ENCODE assay signal across 8 mouse cellular contexts in genomic region chr12:51377888-51378190, GRCm38 (mm10). TPM values are rescaled to one million over a fixed set of nuclear protein-coding genes. Genes with fewer than 3 reads are reported as not detected.
DNase-seq lines count a peak whose midpoint lies in the region; ATAC-seq and TF ChIP-seq lines count a peak whose summit lies in the region.

No protein-coding gene starts in this region.

- ATAC-seq in heart, embryonic 11.5 days (replicated peaks; ENCODE audit: insufficient number of reproducible peaks, low FRiP score, low TSS enrichment): no peak
- no peak for ATAC-seq in forebrain, embryonic 15.5 days (replicated peaks)
- no peak for ATAC-seq in liver, embryonic 16.5 days (ENCODE audit: low read depth)

- peak overlapping the region; percentile 63 for H3K4me3 ChIP-seq in heart, embryonic 11.5 days (ENCODE audit: low read depth, low read length)
- H3K4me3 ChIP-seq in CH12.LX (replicated peaks in 1 of 3; ENCODE audit: low read depth in 2 of 3, low read length in 2 of 3, poor library complexity in 1 of 3): peak overlapping the region; percentile 93 to 100 (median 100)
- peak overlapping the region; percentile 70 for H3K4me3 ChIP-seq in forebrain, embryonic 15.5 days
- H3K4me3 ChIP-seq in liver, embryonic 16.5 days (ENCODE audit: low read depth, low read length): peak overlapping the region; percentile 73

- no peak for TF ChIP-seq EP300 in CH12.LX (IDR thresholded peaks at IDR 0.05; ENCODE audit: low read length)

- H3K36me3 ChIP-seq in heart, embryonic 11.5 days (ENCODE audit: control insufficient read depth, insufficient read depth, low read length): peaks cover 12% of the 10 kb centered on the region
- peaks cover 18 to 44% of the 10 kb centered on the region in 2 experiments for H3K36me3 ChIP-seq in CH12.LX (replicated peaks in 1 of 2; ENCODE audit: control insufficient read depth in 1 of 2, insufficient read depth in 1 of 2, low read length in 1 of 2)
- H3K36me3 ChIP-seq in forebrain, embryonic 15.5 days: peaks cover 19% of the 10 kb centered on the region
- peaks cover 9% of the 10 kb centered on the region for H3K36me3 ChIP-seq in liver, embryonic 16.5 days (ENCODE audit: control insufficient read depth, insufficient read depth)

- TF ChIP-seq CTCF in CH12.LX (conservative IDR thresholded peaks at IDR 0.05 in 1 of 2, IDR thresholded peaks at IDR 0.05 in 1 of 2; ENCODE audit: low read depth in 2 of 2, low read length in 2 of 2): no peak

- no peak for DNase-seq in heart, postnatal 14 days
- DNase-seq in CH12.LX (ENCODE audit: extremely low read depth): no peak
- DNase-seq in embryo, embryonic 10 days (ENCODE audit: low spot score): no peak
- DNase-seq in right cerebral cortex, postnatal 10 days (ENCODE audit: low spot score in 2 of 2): no peak
- no peak for DNase-seq in gastrocnemius, postnatal 14 days

- peak overlapping the region; percentile 70 for H3K4me2 ChIP-seq in heart, embryonic 11.5 days
- H3K4me2 ChIP-seq in CH12.LX (ENCODE audit: insufficient read depth, low read depth, poor library complexity, severe bottlenecking): peak overlapping the region; percentile 55; the same call in 1 of the 2 replicates
- peak overlapping the region; percentile 56 for H3K4me2 ChIP-seq in forebrain, embryonic 15.5 days (replicated peaks)
- H3K4me2 ChIP-seq in liver, embryonic 16.5 days (ENCODE audit: low read depth, low read length): peak overlapping the region; percentile 61

- peak overlapping the region; percentile 84; the same call in 1 of the 2 replicates for H3K27ac ChIP-seq in heart, embryonic 11.5 days (ENCODE audit: low read depth, low read length)
- H3K27ac ChIP-seq in CH12.LX (ENCODE audit: insufficient read depth, low read depth): peak overlapping the region; percentile 76
- peak overlapping the region; percentile 85 for H3K27ac ChIP-seq in forebrain, embryonic 15.5 days (replicated peaks)
- H3K27ac ChIP-seq in liver, embryonic 16.5 days (ENCODE audit: low read length): peak overlapping the region; percentile 78

- dilution Hi-C loops in CH12.LX (cut with MboI; ENCODE audit: extremely low pct_ligation_motif_present, extremely low pct_unique_long_range_greater_than_20kb, low sequenced_read_pairs): no loop called here

- no peaks in the 10 kb centered on the region for H3K4me1 ChIP-seq in heart, embryonic 11.5 days (ENCODE audit: control insufficient read depth, insufficient read depth, low read length)
- H3K4me1 ChIP-seq in CH12.LX (ENCODE audit: control insufficient read depth in 1 of 2, insufficient read depth in 2 of 2): peaks cover 0 to 18% of the 10 kb centered on the region in 2 experiments; a peak in 3 of 4 replicates
- H3K4me1 ChIP-seq in forebrain, embryonic 15.5 days: peaks cover 7% of the 10 kb centered on the region
- H3K4me1 ChIP-seq in liver, embryonic 16.5 days (ENCODE audit: control insufficient read depth, low read depth, low read length): peaks cover 3% of the 10 kb centered on the region; the same call in 1 of the 2 replicates

- intact Hi-C loops in heart, postnatal 14 days (cut with DNase I): no loop called here
- intact Hi-C loops in gastrocnemius, postnatal 14 days (cut with DNase I; ENCODE audit: low total_unique reads): no loop called here

- no peak for TF ChIP-seq POLR2A in CH12.LX (IDR thresholded peaks at IDR 0.05; ENCODE audit: low read depth, low read length)

- no peak for TF ChIP-seq RAD21 in CH12.LX (IDR thresholded peaks at IDR 0.05; ENCODE audit: low read depth, low read length)

- peaks cover 30% of the 10 kb centered on the region for H3K79me2 ChIP-seq in CH12.LX (replicated peaks; ENCODE audit: control insufficient read depth, extremely low read depth, insufficient read depth, poor library complexity, severe bottlenecking)

- in situ Hi-C loops in CH12.LX (cut with MboI; ENCODE audit: low pct_ligation_motif_present, low pct_unique_long_range_greater_than_20kb, low sequenced_read_pairs): no loop called here

- H3K9ac ChIP-seq in heart, embryonic 11.5 days (ENCODE audit: low read depth, low read length): peak overlapping the region; percentile 89
- H3K9ac ChIP-seq in CH12.LX (ENCODE audit: insufficient read depth, low read depth): peak overlapping the region; percentile 100
- H3K9ac ChIP-seq in forebrain, embryonic 15.5 days (replicated peaks): peak overlapping the region; percentile 78
- peak overlapping the region; percentile 83 for H3K9ac ChIP-seq in liver, embryonic 16.5 days (ENCODE audit: low read depth, low read length)

- H3K9me3 ChIP-seq in heart, embryonic 11.5 days (replicated peaks; ENCODE audit: control insufficient read depth, low read length): no peaks in the 10 kb centered on the region
- no peaks in the 10 kb centered on the region for H3K9me3 ChIP-seq in CH12.LX (replicated peaks; ENCODE audit: low read length)
- H3K9me3 ChIP-seq in forebrain, embryonic 15.5 days: no peaks in the 10 kb centered on the region
- no peaks in the 10 kb centered on the region for H3K9me3 ChIP-seq in liver, embryonic 16.5 days (replicated peaks; ENCODE audit: control insufficient read depth, low read length)

- WGBS in heart, embryonic 11.5 days (ENCODE audit: insufficient replicate concordance): 15% methylated on average over 6 of the region's 6 CpGs
- 25% methylated on average over 6 of the region's 6 CpGs for WGBS in forebrain, embryonic 15.5 days
- WGBS in liver, embryonic 16.5 days (ENCODE audit: insufficient replicate concordance): 10% methylated on average over 6 of the region's 6 CpGs

- H3K27me3 ChIP-seq in heart, embryonic 11.5 days (ENCODE audit: control insufficient read depth, insufficient read depth, low read length): no peaks in the 10 kb centered on the region
- no peaks in the 10 kb centered on the region for H3K27me3 ChIP-seq in CH12.LX (replicated peaks)
- H3K27me3 ChIP-seq in forebrain, embryonic 15.5 days: no peaks in the 10 kb centered on the region
- no peaks in the 10 kb centered on the region for H3K27me3 ChIP-seq in liver, embryonic 16.5 days (ENCODE audit: control insufficient read depth, insufficient read depth, low read depth, low read length)

TF ChIP-seq in CH12.LX, 34 proteins besides CTCF, POLR2A, EP300 and RAD21:
- TF ChIP-seq ZNF384 (IDR thresholded peaks at IDR 0.05; ENCODE audit: low read depth, low read length) (peak; percentile 66), SIN3A (IDR thresholded peaks at IDR 0.05; ENCODE audit: low read length) (no peak), NELFE (IDR thresholded peaks at IDR 0.05; ENCODE audit: low read depth, low read length) (no peak)

RNA-seq across cellular contexts. Expression of gene Scfd1, which starts 0.5 kb away (rescaled TPM):
- 75.1 and 76.4 TPM in 2 replicates for polyA plus RNA-seq in heart, embryonic 11.5 days (2014; fragmentation: Nextera tagmentation; extraction: Ambion mirVana)
- total RNA-seq in heart, postnatal 14 days (2021): 10 to 100 TPM; 26.2 to 27.6 TPM
- total RNA-seq in CH12.LX (2012; rRNA removed): 39.3 and 49.1 TPM in 2 replicates
- 91.7 and 103 TPM in 2 replicates for total RNA-seq in CH12.LX (2014; rRNA removed)
- 48.0 and 48.1 TPM in 2 replicates for polyA plus RNA-seq in CH12.LX (2012; ENCODE audit: insufficient read length, low read depth)
- polyA plus RNA-seq in forebrain, embryonic 15.5 days (2015; fragmentation: Nextera tagmentation; extraction: Ambion mirVana): 59.5 and 59.8 TPM in 2 replicates
- 37.6 and 38.0 TPM in 2 replicates for polyA plus RNA-seq in liver, embryonic 16.5 days (2015; fragmentation: Nextera tagmentation; extraction: Ambion mirVana)
- 10 to 100 TPM; 19.1 to 22.7 TPM for total RNA-seq in gastrocnemius, postnatal 14 days (2021)

RNA-seq across cellular contexts. Expression of gene G2e3, which starts 30.0 kb away (rescaled TPM):
- 21.8 and 22.9 TPM in 2 replicates for polyA plus RNA-seq in heart, embryonic 11.5 days (2014; fragmentation: Nextera tagmentation; extraction: Ambion mirVana)
- 1 to 10 TPM; 5.2 to 5.5 TPM for total RNA-seq in heart, postnatal 14 days (2021)
- 12.6 and 15.2 TPM in 2 replicates for total RNA-seq in CH12.LX (2012; rRNA removed)
- total RNA-seq in CH12.LX (2014; rRNA removed): 32.5 and 33.3 TPM in 2 replicates
- polyA plus RNA-seq in CH12.LX (2012; ENCODE audit: insufficient read length, low read depth): 11.0 and 13.7 TPM in 2 replicates
- 36.3 and 36.9 TPM in 2 replicates for polyA plus RNA-seq in forebrain, embryonic 15.5 days (2015; fragmentation: Nextera tagmentation; extraction: Ambion mirVana)
- 14.2 and 15.4 TPM in 2 replicates for polyA plus RNA-seq in liver, embryonic 16.5 days (2015; fragmentation: Nextera tagmentation; extraction: Ambion mirVana)
- total RNA-seq in gastrocnemius, postnatal 14 days (2021): 1 to 10 TPM; 2.7 to 3.6 TPM
